Mouse (Mus musculus) splenic B cell, adult 2 months (primary cell): Measurements from ENCODE around the gene Slc5a9.
"Not testable (repeated sequence)": the region's sequence is repeated elsewhere in the genome, so short reads cannot be mapped to it uniquely, and the experiment has no call there.

Experiments
- DNase-seq: peaks from one replicate; pipeline ENCODE4 v3.0.0-alpha.2; 2011; ENCODE audit warnings: low read depth, low spot score
- H3K27me3 ChIP-seq: 2 replicates; pipeline ENCODE4 v1.6.1; 2012; ENCODE audit warnings: mild to moderate bottlenecking, low read length, moderate library complexity, mixed read lengths; ENCODE audit not compliant: control insufficient read depth, poor library complexity, insufficient read depth, severe bottlenecking
- H3K36me3 ChIP-seq: 2 replicates; pipeline ENCODE4 v1.6.1; 2012; ENCODE audit warnings: mild to moderate bottlenecking, low read length, moderate library complexity, mixed read lengths; ENCODE audit not compliant: control insufficient read depth, poor library complexity, insufficient read depth, severe bottlenecking

Slc5a9 gene

DNA sequence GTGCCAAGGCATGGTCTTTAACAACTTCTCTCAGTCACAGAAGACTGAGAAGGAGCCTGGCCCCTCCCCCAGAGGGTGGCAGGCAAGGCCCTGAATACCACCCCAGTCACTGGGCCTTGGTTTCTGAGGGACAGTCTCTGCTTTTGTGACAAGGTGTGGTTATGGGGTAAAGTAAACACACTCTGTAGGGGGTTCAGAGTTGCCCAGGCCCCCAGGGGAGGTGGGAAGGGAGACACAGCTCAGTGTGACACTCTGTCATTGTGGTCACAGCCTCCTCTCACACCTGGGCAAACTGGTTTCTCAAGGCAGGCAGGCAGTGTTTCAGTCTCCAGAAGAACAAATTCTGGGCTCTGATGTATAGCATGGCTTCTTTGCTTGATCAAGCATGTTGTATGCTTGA lies at the start of gene Slc5a9:
TSS of gene Slc5a9 (minus strand) at position 144 of the 400 bp plus-strand sequence.
- no peaks in the 10 kb centered on the region for H3K36me3 ChIP-seq
- DNase-seq, result no peak
- no peaks in the 10 kb centered on the region for H3K27me3 ChIP-seq

- no peak for DNase-seq
- Histone ChIP-seq H3K27me3 (no peaks in the 10 kb centered on the region), H3K36me3 (no peaks in the 10 kb centered on the region)
These were observed 16.4 kb upstream of the Slc5a9 start, which contains the start of gene Skint8 for GRCm38 (mm10) chr4:111919092-111919491. TSS of gene Skint8 (plus strand) at chr4:111919392.

DNA sequence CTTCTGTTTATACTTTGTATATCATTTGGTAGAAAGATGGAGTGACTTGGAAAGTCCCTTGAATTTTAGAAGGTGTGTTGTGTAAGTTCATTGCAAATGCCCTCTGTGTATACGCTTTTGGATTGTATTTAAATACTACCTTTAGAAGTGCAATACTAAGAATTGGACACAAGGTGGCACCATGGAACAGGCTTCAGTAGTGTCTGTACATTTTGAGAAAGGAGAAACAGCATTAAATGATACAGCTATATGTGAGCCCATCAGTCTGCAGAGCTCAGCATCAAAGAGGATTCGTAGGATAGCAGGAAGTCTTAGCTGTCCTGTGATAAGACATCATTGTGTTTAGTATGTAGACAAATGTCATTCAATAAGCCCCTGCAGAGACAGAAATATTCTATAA lies 5.2 kb upstream of the Slc5a9 start:
- Histone ChIP-seq H3K36me3 (no peaks in the 10 kb centered on the region), H3K27me3 (no peaks in the 10 kb centered on the region)
- DNase-seq, result peak; percentile 42

DNA sequence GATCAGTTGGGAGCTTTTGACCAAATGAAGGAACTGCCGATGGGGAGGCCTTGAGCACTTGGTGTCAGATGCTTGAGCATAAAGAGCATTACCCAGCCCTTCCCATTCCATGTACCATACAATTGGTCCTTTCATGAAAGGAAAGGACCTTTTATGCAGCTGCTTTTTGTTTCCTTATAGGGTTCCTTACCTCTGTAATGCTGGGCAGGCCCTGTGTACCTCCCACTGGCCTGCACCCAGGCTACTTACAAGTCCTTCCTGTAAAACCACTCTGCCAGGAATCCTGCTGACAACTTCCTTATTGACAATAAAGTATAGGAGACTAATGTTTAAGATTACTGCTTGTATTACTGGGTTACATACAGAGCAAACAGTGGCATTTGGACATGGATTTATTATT lies 1.2 kb downstream of the Slc5a9 start:
- no peak for DNase-seq
- no peaks in the 10 kb centered on the region for H3K36me3 ChIP-seq
- no peaks in the 10 kb centered on the region for H3K27me3 ChIP-seq

DNA sequence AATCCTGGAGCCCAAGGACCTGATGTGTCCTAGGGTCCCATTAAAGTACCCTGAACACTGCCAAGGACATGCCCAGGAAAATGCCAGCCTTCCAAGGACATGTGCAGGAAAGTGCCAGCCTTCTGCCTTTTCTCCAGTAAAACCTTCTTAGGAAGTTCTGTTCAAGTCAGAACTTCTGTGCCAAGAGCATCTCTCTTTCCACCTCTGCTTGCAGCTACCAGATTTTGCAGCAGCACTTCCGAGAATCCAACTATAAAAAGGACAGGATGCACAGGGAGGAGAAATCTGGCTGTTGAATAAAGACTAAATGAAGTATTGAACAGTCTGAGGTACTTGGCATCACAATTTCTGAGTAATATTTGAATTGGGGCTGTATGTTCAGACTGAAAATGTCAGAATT lies 2.2 kb downstream of the Slc5a9 start:
- H3K36me3 ChIP-seq, H3K27me3 ChIP-seq, DNase-seq: not testable (repeated sequence)

- no peak for DNase-seq
- H3K36me3 ChIP-seq, result no peaks in the 10 kb centered on the region
- no peaks in the 10 kb centered on the region for H3K27me3 ChIP-seq
These were observed 4.2 kb downstream of the Slc5a9 start for GRCm38 (mm10) chr4:111898566-111898965.

- H3K27me3 ChIP-seq, result no peaks in the 10 kb centered on the region
- H3K36me3 ChIP-seq, result no peaks in the 10 kb centered on the region
- DNase-seq, result no peak
These were observed 5.0 kb downstream of the Slc5a9 start for GRCm38 (mm10) chr4:111897755-111898154.

DNA sequence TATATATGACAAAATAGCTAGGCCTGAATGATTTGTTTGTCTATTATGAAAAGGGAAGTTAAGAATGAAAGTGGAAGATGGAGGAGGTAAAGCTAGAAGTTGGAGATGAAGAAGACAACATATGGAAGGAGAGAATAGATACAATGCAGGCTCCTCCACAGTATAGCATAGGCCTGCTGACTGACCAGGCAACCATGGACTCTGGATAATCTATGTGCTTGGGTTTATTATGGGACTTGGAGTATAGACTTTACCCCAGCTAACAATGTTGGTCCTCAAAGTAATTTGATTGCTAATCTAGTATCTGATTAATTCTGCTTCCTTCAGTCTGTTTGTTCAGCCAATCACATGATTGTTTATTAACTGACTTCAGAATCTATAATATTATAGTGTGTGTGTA lies 10.6 kb downstream of the Slc5a9 start:
- DNase-seq, result no peak
- no peaks in the 10 kb centered on the region for H3K27me3 ChIP-seq
- H3K36me3 ChIP-seq, result no peaks in the 10 kb centered on the region

DNA sequence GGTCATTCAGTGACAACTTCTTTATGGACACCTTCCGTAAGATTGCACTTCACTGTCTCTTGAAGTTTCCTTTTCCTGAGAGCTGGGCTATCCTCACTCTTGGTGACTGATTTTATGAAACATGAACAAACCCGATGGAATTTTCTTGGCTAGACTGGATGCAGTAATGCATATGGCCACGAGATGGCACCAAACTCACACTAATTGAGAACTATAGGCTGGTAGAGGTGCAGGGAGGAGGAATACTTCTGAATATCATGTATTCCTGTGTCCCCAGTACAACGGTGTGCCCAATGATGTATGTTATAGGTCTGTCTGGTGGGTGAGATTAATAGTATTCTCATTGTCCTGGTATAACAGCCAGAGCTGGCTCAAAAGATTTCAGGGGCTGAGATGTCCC lies 16.1 kb downstream of the Slc5a9 start:
- peak; percentile 55 for DNase-seq
- H3K36me3 ChIP-seq, result no peaks in the 10 kb centered on the region
- H3K27me3 ChIP-seq, result no peaks in the 10 kb centered on the region

GRCm38 (mm10) chr4:111886018-111886417 lies 16.7 kb downstream of the Slc5a9 start:
- peak; percentile 46 for DNase-seq
- Histone ChIP-seq H3K27me3 (no peaks in the 10 kb centered on the region), H3K36me3 (no peaks in the 10 kb centered on the region)

GRCm38 (mm10) chr4:111883543-111883942 lies 19.2 kb downstream of the Slc5a9 start:
- no peak for DNase-seq
- H3K27me3 ChIP-seq, result no peaks in the 10 kb centered on the region
- no peaks in the 10 kb centered on the region for H3K36me3 ChIP-seq

- Histone ChIP-seq H3K27me3 (no peaks in the 10 kb centered on the region), H3K36me3 (no peaks in the 10 kb centered on the region)
- DNase-seq, result no peak
These were observed 22.4 kb downstream of the Slc5a9 start for GRCm38 (mm10) chr4:111880112-111880875.

DNA sequence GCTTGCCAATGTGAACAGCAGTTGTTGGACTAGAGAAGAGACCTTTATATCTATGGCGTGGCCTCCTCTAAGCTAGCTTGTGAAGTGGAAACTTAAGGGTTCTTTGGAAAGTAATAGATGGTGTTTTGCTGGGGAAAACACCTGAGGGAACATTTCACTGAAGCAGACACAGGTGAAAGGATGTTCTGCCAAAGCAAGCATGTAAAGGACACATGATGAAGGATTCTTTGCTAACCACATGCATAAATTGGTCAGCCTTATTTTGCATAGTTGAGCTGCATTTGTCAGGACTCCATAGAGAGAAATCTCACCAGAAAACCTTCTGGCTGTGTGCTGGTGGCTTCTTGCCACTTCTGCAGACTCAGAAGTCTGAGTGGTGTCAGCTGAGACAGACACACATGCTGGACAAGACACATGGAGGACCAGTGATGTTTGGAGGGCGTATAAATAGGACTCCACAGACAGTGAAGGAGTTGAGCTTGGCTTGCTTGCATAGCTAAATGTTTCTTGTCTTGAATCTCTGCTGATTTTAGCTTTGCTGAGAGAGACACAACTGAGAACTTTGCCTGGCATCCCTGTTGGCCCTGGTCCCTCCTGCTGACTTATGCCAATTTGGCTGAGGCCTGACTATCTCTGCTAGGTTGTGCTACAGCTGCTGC lies 34.8 kb downstream of the Slc5a9 start:
- no peaks in the 10 kb centered on the region for H3K27me3 ChIP-seq
- H3K36me3 ChIP-seq, result no peaks in the 10 kb centered on the region
- no peak for DNase-seq

GRCm38 (mm10) chr4:111866701-111867100 lies 36.0 kb downstream of the Slc5a9 start:
- no peak for DNase-seq
- Histone ChIP-seq H3K36me3 (no peaks in the 10 kb centered on the region), H3K27me3 (no peaks in the 10 kb centered on the region)

DNA sequence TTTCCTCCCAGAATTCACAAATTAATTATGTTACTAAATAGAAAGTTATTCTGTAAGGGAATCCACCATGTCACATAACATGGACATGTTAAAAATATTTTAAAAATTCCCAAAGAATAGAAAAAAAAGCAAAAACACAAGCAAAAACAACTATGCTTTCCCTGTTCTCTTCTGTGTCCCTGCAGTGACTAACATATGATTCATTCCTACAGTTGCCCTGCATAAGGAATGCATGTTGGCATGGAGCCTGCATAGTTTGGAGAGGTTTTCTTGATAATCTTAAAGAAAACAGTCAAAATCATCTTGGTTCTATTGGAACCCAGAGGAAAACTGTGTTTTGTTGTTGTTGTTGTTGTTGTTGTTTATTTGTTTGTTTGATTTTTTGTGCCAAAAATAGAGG lies 50.1 kb downstream of the Slc5a9 start:
- no peak for DNase-seq
- Histone ChIP-seq H3K27me3 (no peaks in the 10 kb centered on the region), H3K36me3 (no peaks in the 10 kb centered on the region)
